Mouse (Mus musculus) G1E (cell line): ENCODE data around the gene Reep3.

Experiments used
- CTCF ChIP-seq: IDR thresholded peaks from 2 replicates; pipeline ENCODE4 v1.5.1; 2012; ENCODE audit warnings: low read depth, low read length, inconsistent platforms, mixed read lengths
- GATA1 ChIP-seq: IDR thresholded peaks from 2 replicates; pipeline ENCODE4 v1.6.1; 2012; ENCODE audit warnings: borderline replicate concordance, low read length, inconsistent platforms, mixed read lengths
- GATA2 ChIP-seq: IDR thresholded peaks from 2 replicates; pipeline ENCODE4 v1.6.1; 2012; ENCODE audit warnings: low read depth, low read length, inconsistent platforms, borderline replicate concordance
- TAL1 ChIP-seq: conservative IDR thresholded peaks from 2 replicates; pipeline ENCODE4 v1.6.1; 2012; ENCODE audit warnings: low read depth, low read length, inconsistent platforms, mixed read lengths

GRCm38 (mm10) chr10:67016615-67017278 lies 80.0 kb downstream of the Reep3 start:
- TF ChIP-seq GATA1 = no peak
- no peak for TF ChIP-seq CTCF
- TF ChIP-seq TAL1 = no peak
- no peak for TF ChIP-seq GATA2
